Mouse (Mus musculus) common myeloid progenitor, adult 5-6 weeks (primary cell): ENCODE measurements around the gene Gm9918. TPM values are rescaled to one million over a fixed set of nuclear protein-coding genes. Genes with fewer than 3 reads are reported as not detected.

Experiments
- ATAC-seq: replicated peaks from 2 replicates; pipeline ENCODE4 v1.8.0; 2016; ENCODE audit warnings: low read depth, mild to moderate bottlenecking, moderate TSS enrichment, inconsistent platforms; ENCODE audit not compliant: poor library complexity, severe bottlenecking
- total RNA-seq: library from RNA; stranded (forward); fragments of 200-1000, 187-1606 nt; gene quantifications from 2 replicates; pipeline ENCODE4 v1.2.3, GENCODE M21; 2017

Gene Gm9918
- total RNA-seq, 1 experiment from 2014 or later: not detected

GRCm38 (mm10) chr15:102263037-102263436, 7.3 kb upstream of the Gm9918 start:
- ATAC-seq: no peak

GRCm38 (mm10) chr15:102265548-102265947, 4.8 kb upstream of the Gm9918 start:
- ATAC-seq: peak; percentile 60; the same call in 1 of the 2 replicates

- no peak for ATAC-seq
Measured at GRCm38 (mm10) chr15:102271441-102271840, 1.1 kb downstream of the Gm9918 start.

GRCm38 (mm10) chr15:102273982-102274716, 3.8 kb downstream of the Gm9918 start:
- peak; percentile 24; the same call in 1 of the 2 replicates for ATAC-seq

- no peak for ATAC-seq
Measured at GRCm38 (mm10) chr15:102278726-102279091, 8.3 kb downstream of the Gm9918 start.

GRCm38 (mm10) chr15:102279092-102279782, 8.9 kb downstream of the Gm9918 start, which contains the start of gene Mfsd5:
TSS of gene Mfsd5 (plus strand) at chr15:102279454.
- peak; percentile 87 for ATAC-seq

GRCm38 (mm10) chr15:102279783-102280520, 9.6 kb downstream of the Gm9918 start:
- ATAC-seq: no peak

GRCm38 (mm10) chr15:102280623-102281022, 10.3 kb downstream of the Gm9918 start:
- no peak for ATAC-seq

GRCm38 (mm10) chr15:102282463-102283292, 12.3 kb downstream of the Gm9918 start:
- ATAC-seq: no peak

- no peak for ATAC-seq
Measured at GRCm38 (mm10) chr15:102283648-102284047, 13.3 kb downstream of the Gm9918 start.

- peak; percentile 62; the same call in 1 of the 2 replicates for ATAC-seq
Measured at GRCm38 (mm10) chr15:102287395-102287794, 17.0 kb downstream of the Gm9918 start.

GRCm38 (mm10) chr15:102295633-102296367, 25.4 kb downstream of the Gm9918 start, which contains the start of gene Espl1:
TSS of gene Espl1 (plus strand) at chr15:102296266.
- ATAC-seq: peak; percentile 100

- no peak for ATAC-seq
Measured at GRCm38 (mm10) chr15:102296368-102297006, 26.1 kb downstream of the Gm9918 start.

- ATAC-seq: no peak
Measured at GRCm38 (mm10) chr15:102302542-102302941, 32.2 kb downstream of the Gm9918 start.

- ATAC-seq: no peak
Measured at GRCm38 (mm10) chr15:102308717-102309116, 38.4 kb downstream of the Gm9918 start.

GRCm38 (mm10) chr15:102310074-102310845, 39.9 kb downstream of the Gm9918 start:
- ATAC-seq: no peak

- peak; percentile 71 for ATAC-seq
Measured at GRCm38 (mm10) chr15:102311489-102311888, 41.1 kb downstream of the Gm9918 start.

- no peak for ATAC-seq
Measured at GRCm38 (mm10) chr15:102315292-102315691, 44.9 kb downstream of the Gm9918 start.
